20 mouse cellular contexts compared by ENCODE assay signal in the genomic region with DNA sequence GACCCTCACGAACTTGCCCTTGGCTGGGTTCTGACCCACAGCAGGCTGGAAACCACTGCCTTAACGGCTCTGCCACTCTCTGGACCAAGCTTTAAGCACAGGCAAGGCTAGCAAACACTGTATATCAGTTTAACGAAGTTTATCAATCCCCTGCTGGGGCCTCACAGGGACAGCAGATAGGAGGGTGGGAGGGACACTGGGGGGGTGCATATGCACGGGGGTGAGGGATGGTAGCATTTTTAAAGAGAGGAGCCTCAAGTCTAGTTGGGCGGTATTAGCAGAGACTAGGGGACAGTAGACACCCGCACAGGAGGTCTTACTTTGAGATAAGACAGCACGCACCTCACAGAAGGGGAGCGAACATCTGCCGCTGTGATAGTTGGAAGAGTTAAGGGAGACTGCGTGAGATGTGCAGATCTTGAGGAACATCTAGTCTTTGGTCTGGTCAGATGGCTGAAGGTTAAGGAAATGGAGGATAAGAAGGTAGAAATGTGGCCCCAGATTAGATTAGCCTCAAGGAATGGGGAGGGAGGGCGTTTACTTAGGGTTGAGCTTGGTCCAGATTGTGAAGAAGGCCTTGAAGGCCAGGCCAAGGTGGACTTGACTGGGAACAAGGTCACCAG. TPM values are rescaled to one million over a fixed set of nuclear protein-coding genes. Genes with fewer than 3 reads are reported as not detected.
DNase-seq lines count a peak whose midpoint lies in the region; ATAC-seq and TF ChIP-seq lines count a peak whose summit lies in the region.
"Had no signal": no experiment of that assay in that cellular context is flagged by ENCODE, and none has a peak within 500 bp of the region (broad histone marks: within the 10 kb centered on the region; RNA-seq: fewer than 3 reads in every experiment).

No protein-coding gene starts in this region.

- no peaks in the 10 kb centered on the region for H3K9me3 ChIP-seq in neural tube, embryonic 15.5 days (replicated peaks)
- H3K9me3 ChIP-seq in liver, embryonic 14.5 days (ENCODE audit: control insufficient read depth, low read length) = no peaks in the 10 kb centered on the region
- H3K9me3 ChIP-seq in stomach, postnatal 0 days (ENCODE audit: control insufficient read depth, low read length) = no peaks in the 10 kb centered on the region
- H3K9me3 ChIP-seq: embryonic facial prominence, embryonic 13.5 days; heart, embryonic 15.5 days had no signal

- no peaks in the 10 kb centered on the region for H3K27me3 ChIP-seq in neural tube, embryonic 15.5 days (replicated peaks)
- H3K27me3 ChIP-seq in liver, embryonic 14.5 days (ENCODE audit: control insufficient read depth, insufficient read depth, low read length) = 0 out of 2 replicates have a peak, but pooled peaks cover under 1% of the 10 kb centered on the region
- peaks cover 2% of the 10 kb centered on the region; the same call in 1 of the 2 replicates for H3K27me3 ChIP-seq in stomach, postnatal 0 days (ENCODE audit: control insufficient read depth, insufficient read depth, low read length)

- no peak overlapping the region for H3K4me3 ChIP-seq in neural tube, embryonic 15.5 days (replicated peaks)
- H3K4me3 ChIP-seq in liver, embryonic 14.5 days (ENCODE audit: insufficient read depth in 1 of 2, low read depth in 2 of 2, low read length in 2 of 2) = 0 out of 4 replicates have a peak overlapping the region, but pooled peaks of 1 of the 2 experiments have one; percentile 20
- no peak overlapping the region for H3K4me3 ChIP-seq in stomach, postnatal 0 days (ENCODE audit: low read depth, low read length)
- H3K4me3 ChIP-seq: embryonic facial prominence, embryonic 13.5 days; heart, embryonic 15.5 days had no signal

- no peak overlapping the region for H3K27ac ChIP-seq in neural tube, embryonic 15.5 days (replicated peaks)
- H3K27ac ChIP-seq in liver, embryonic 14.5 days = no peak overlapping the region
- no peak overlapping the region for H3K27ac ChIP-seq in stomach, postnatal 0 days (replicated peaks)
- H3K27ac ChIP-seq: embryonic facial prominence, embryonic 13.5 days; heart, embryonic 15.5 days had no signal

- TF ChIP-seq CTCF in liver, embryonic 14.5 days (IDR thresholded peaks at IDR 0.05; ENCODE audit: low read depth) = no peak
- TF ChIP-seq CTCF in stomach, postnatal 0 days (IDR thresholded peaks at IDR 0.05; ENCODE audit: low read depth) = no peak

- peak; percentile 12 for DNase-seq in cerebellum, adult 11 months
- no peak for DNase-seq in cerebellum, adult 8-10 months
- no peak for DNase-seq in neural tube, embryonic 10.5 days (ENCODE audit: extremely low spot score, low spot score)
- DNase-seq in liver, embryonic 14.5 days (ENCODE audit: low read depth in 3 of 3, low spot score in 3 of 3) = peak in 1 of 3 experiments; percentile 18
- DNase-seq in stomach, postnatal 0 days (ENCODE audit: low spot score) = no peak
- no peak for DNase-seq in left cerebral cortex, postnatal 25 days (ENCODE audit: low spot score in 2 of 2)
- DNase-seq in MN1 (ENCODE audit: low spot score) = no peak
- DNase-seq: adrenal gland, adult 8-10 months; cerebellum, postnatal 10 days; gastrocnemius, postnatal 36 days; heart, postnatal 4 days; kidney, adult 11 months; layer of hippocampus, postnatal 36 days; right cerebral cortex, adult 18-20 months; thymus, adult 18-20 months had no signal

- ATAC-seq in neural tube, embryonic 15.5 days (ENCODE audit: low FRiP score) = no peak
- peak; percentile 67 for ATAC-seq in liver, embryonic 14.5 days (ENCODE audit: insufficient read depth)
- 0 out of 2 replicates have a peak, but pooled peaks have one; percentile 24 for ATAC-seq in stomach, postnatal 0 days (ENCODE audit: low FRiP score, low TSS enrichment)
- ATAC-seq: forebrain, embryonic 16.5 days; hindbrain, embryonic 16.5 days had no signal

- H3K4me1 ChIP-seq in neural tube, embryonic 15.5 days = peaks cover 40% of the 10 kb centered on the region
- H3K4me1 ChIP-seq in liver, embryonic 14.5 days (replicated peaks; ENCODE audit: control insufficient read depth in 2 of 2, insufficient read depth in 2 of 2, low read length in 1 of 2) = peaks cover 11 to 36% of the 10 kb centered on the region in 2 experiments
- no peaks in the 10 kb centered on the region for H3K4me1 ChIP-seq in stomach, postnatal 0 days (replicated peaks; ENCODE audit: control insufficient read depth, insufficient read depth)

- 84% methylated on average over 11 of the region's 11 CpGs for WGBS in neural tube, embryonic 15.5 days
- WGBS in liver, embryonic 14.5 days (ENCODE audit: insufficient replicate concordance) = 12% methylated on average over 11 of the region's 11 CpGs
- 72% methylated on average over 11 of the region's 11 CpGs for WGBS in stomach, postnatal 0 days

- intact Hi-C loops in left cerebral cortex, postnatal 25 days (cut with DNase I) = loop anchor here (5.0 to 10.0 kb wide), 2 partner anchors 273 to 365 kb away; no protein-coding TSS in a partner anchor

- peak overlapping the region; percentile 95; the same call in 1 of the 2 replicates for H3K4me2 ChIP-seq in neural tube, embryonic 15.5 days
- peak overlapping the region; percentile 85 for H3K4me2 ChIP-seq in liver, embryonic 14.5 days (ENCODE audit: low read depth)
- H3K4me2 ChIP-seq in stomach, postnatal 0 days (replicated peaks; ENCODE audit: low read depth) = peak overlapping the region; percentile 14; the same call in 1 of the 2 replicates
- H3K4me2 ChIP-seq: embryonic facial prominence, embryonic 13.5 days; heart, embryonic 15.5 days had no signal

- H3K9ac ChIP-seq in neural tube, embryonic 15.5 days (replicated peaks) = no peak overlapping the region
- H3K9ac ChIP-seq in liver, embryonic 14.5 days (replicated peaks) = no peak overlapping the region
- no peak overlapping the region for H3K9ac ChIP-seq in stomach, postnatal 0 days (ENCODE audit: low read length)
- H3K9ac ChIP-seq: embryonic facial prominence, embryonic 13.5 days; heart, embryonic 15.5 days had no signal

- peak; percentile 66 for TF ChIP-seq EP300 in liver, embryonic 14.5 days (IDR thresholded peaks at IDR 0.05; ENCODE audit: low read depth)
- TF ChIP-seq EP300 in stomach, postnatal 0 days (optimal IDR thresholded peaks at IDR 0.05) = no peak

- H3K36me3 ChIP-seq in neural tube, embryonic 15.5 days = no peaks in the 10 kb centered on the region
- no peaks in the 10 kb centered on the region for H3K36me3 ChIP-seq in liver, embryonic 14.5 days (replicated peaks; ENCODE audit: control insufficient read depth, insufficient read depth, low read depth)
- H3K36me3 ChIP-seq in stomach, postnatal 0 days (ENCODE audit: control insufficient read depth, insufficient read depth, low read length) = no peaks in the 10 kb centered on the region
- H3K36me3 ChIP-seq: embryonic facial prominence, embryonic 13.5 days; heart, embryonic 15.5 days had no signal

RNA-seq across cellular contexts. Expression of gene Kit, which starts 5.0 kb away (rescaled TPM):
- polyA plus RNA-seq in neural tube, embryonic 15.5 days (2015; fragmentation: Nextera tagmentation; extraction: Ambion mirVana) = 44.2 and 46.0 TPM in 2 replicates
- polyA plus RNA-seq in liver, embryonic 14.5 days (2012; rRNA removed) = 9.1 and 11.0 TPM in 2 replicates
- 12.4 and 13.4 TPM in 2 replicates for polyA plus RNA-seq in liver, embryonic 14.5 days (2014; fragmentation: Nextera tagmentation; extraction: Ambion mirVana)
- 15.9 and 18.5 TPM in 2 replicates for polyA plus RNA-seq in stomach, postnatal 0 days (2015; fragmentation: Nextera tagmentation; extraction: Ambion mirVana)
- total RNA-seq in left cerebral cortex, postnatal 25 days (2021) = 10 to 100 TPM; 31.3 to 32.1 TPM

Comparison
In these comparisons a context has a peak if more than half of its experiments do, and no peak if none do; other contexts are left out.
1. H3K4me2 ChIP-seq: peak in every context shown above with its lines; median percentile 95 in neural tube, embryonic 15.5 days; 85 in liver, embryonic 14.5 days; 14 in stomach, postnatal 0 days.